Mouse (Mus musculus): ENCODE measurements at regions not wholly inside any gene's neighbourhood (a gene's known extent, or its start where the extent isn't known, plus 50 kb on each side); places are given as distances from the start of the nearest gene placed in this dataset.

- H3K79me2 ChIP-seq (ENCODE audit: control insufficient read depth, insufficient read depth, low read length, poor library complexity): no peaks in the 10 kb centered on the region
- no peaks in the 10 kb centered on the region for H3K36me3 ChIP-seq (ENCODE audit: control insufficient read depth in 1 of 2, insufficient read depth in 2 of 2, low read length in 2 of 2)
- no peaks in the 10 kb centered on the region for H3K4me1 ChIP-seq (ENCODE audit: control insufficient read depth in 1 of 2, insufficient read depth in 2 of 2, low read length in 2 of 2)
- no peak for TF ChIP-seq MAFK (IDR thresholded peaks at IDR 0.05; ENCODE audit: borderline replicate concordance, low read depth, low read length)
- no peak for TF ChIP-seq EP300 (IDR thresholded peaks at IDR 0.05; ENCODE audit: low read depth in 1 of 2, low read length in 2 of 2)
- no peak for TF ChIP-seq JUND (IDR thresholded peaks at IDR 0.05; ENCODE audit: low read depth, low read length)
- TF ChIP-seq MEF2A (IDR thresholded peaks at IDR 0.05; ENCODE audit: extremely low read depth, insufficient replicate concordance, low read depth, low read length, poor library complexity, severe bottlenecking): no peak
- TF ChIP-seq MYB (IDR thresholded peaks at IDR 0.05; ENCODE audit: low read depth, low read length): no peak
- TF ChIP-seq MYC (IDR thresholded peaks at IDR 0.05; ENCODE audit: low read depth, low read length): no peak
- no peak for TF ChIP-seq TAL1 (IDR thresholded peaks at IDR 0.05; ENCODE audit: low read length)
- TF ChIP-seq POLR2AphosphoS5 (IDR thresholded peaks at IDR 0.05; ENCODE audit: borderline replicate concordance, low read depth, low read length): no peak
- TF ChIP-seq NRF1 (IDR thresholded peaks at IDR 0.05; ENCODE audit: insufficient read depth, low read depth, low read length, poor library complexity, severe bottlenecking): no peak
- TF ChIP-seq CTCF (IDR thresholded peaks at IDR 0.05 in 2 of 3, conservative IDR thresholded peaks at IDR 0.05 in 1 of 3; ENCODE audit: control insufficient read depth in 1 of 3, insufficient read depth in 1 of 3, low read depth in 2 of 3, low read length in 3 of 3, poor library complexity in 1 of 3, severe bottlenecking in 1 of 3): no peak
- no peak for TF ChIP-seq RAD21 (IDR thresholded peaks at IDR 0.05; ENCODE audit: low read depth, low read length)
- TF ChIP-seq GABPA (IDR thresholded peaks at IDR 0.05; ENCODE audit: low read depth, low read length): no peak
- no peak for TF ChIP-seq ZNF384 (IDR thresholded peaks at IDR 0.05; ENCODE audit: low read depth, low read length)
- no peak for TF ChIP-seq USF1 (IDR thresholded peaks at IDR 0.05; ENCODE audit: low read depth, low read length)
- no peak for TF ChIP-seq E2F4 (IDR thresholded peaks at IDR 0.05; ENCODE audit: borderline replicate concordance, low read depth, low read length)
- no peak for TF ChIP-seq SMC3 (IDR thresholded peaks at IDR 0.05; ENCODE audit: low read depth, low read length)
- TF ChIP-seq TCF12 (IDR thresholded peaks at IDR 0.05; ENCODE audit: low read depth, low read length): no peak
- no peak for TF ChIP-seq BHLHE40 (IDR thresholded peaks at IDR 0.05; ENCODE audit: borderline replicate concordance, low read depth, low read length)
- no peak overlapping the region for H3K27ac ChIP-seq (ENCODE audit: control insufficient read depth, low read depth, low read length)
- no peak for DNase-seq (ENCODE audit: low read depth, low spot score)
- H3K9me3 ChIP-seq (replicated peaks; ENCODE audit: insufficient read depth, low read length): no peaks in the 10 kb centered on the region
- H3K4me3 ChIP-seq (ENCODE audit: control insufficient read depth in 1 of 2, insufficient read depth in 1 of 2, low read depth in 2 of 2, low read length in 2 of 2): no peak overlapping the region
- no peak overlapping the region for H3K9ac ChIP-seq (ENCODE audit: control insufficient read depth, low read depth, low read length, poor library complexity, severe bottlenecking)
- H3K27me3 ChIP-seq (ENCODE audit: control insufficient read depth in 1 of 2, insufficient read depth in 2 of 2, low read length in 2 of 2): no peaks in the 10 kb centered on the region; a peak in 1 of 4 replicates
Measured at GRCm38 (mm10) chr16:66145280-66145679, 330.2 kb downstream of the Vgll3 start.

DNA sequence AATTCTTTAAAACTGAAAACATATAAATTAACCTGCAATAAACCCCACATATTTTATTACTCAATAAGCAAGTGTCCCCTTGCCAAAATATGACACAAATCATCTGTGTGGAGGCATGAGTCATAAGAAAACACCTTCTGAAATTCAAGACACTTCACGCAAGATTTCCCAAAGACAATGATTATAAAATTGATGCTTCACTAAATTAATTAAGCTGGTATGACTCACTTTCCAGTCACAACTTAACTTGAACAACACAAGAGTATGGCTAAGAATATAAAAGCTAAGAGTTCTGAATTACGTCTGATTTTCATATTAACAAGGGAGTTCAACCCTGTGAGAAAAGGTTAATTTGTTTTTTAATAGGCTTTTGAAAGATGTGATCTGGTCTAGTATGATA, 353.2 kb downstream of the Vgll3 start:
- H3K36me3 ChIP-seq (ENCODE audit: control insufficient read depth in 1 of 2, insufficient read depth in 2 of 2, low read length in 2 of 2): no peaks in the 10 kb centered on the region
- H3K4me3 ChIP-seq (ENCODE audit: control insufficient read depth in 1 of 2, insufficient read depth in 1 of 2, low read depth in 2 of 2, low read length in 2 of 2): no peak overlapping the region
- no peaks in the 10 kb centered on the region for H3K4me1 ChIP-seq (ENCODE audit: control insufficient read depth in 1 of 2, insufficient read depth in 2 of 2, low read length in 2 of 2)
- H3K27ac ChIP-seq (ENCODE audit: control insufficient read depth, low read depth, low read length): no peak overlapping the region
- DNase-seq (ENCODE audit: low read depth, low spot score): no peak
- no peak for TF ChIP-seq MYC (IDR thresholded peaks at IDR 0.05; ENCODE audit: low read depth, low read length)
- TF ChIP-seq RAD21 (IDR thresholded peaks at IDR 0.05; ENCODE audit: low read depth, low read length): no peak
- no peak for TF ChIP-seq POLR2AphosphoS2 (IDR thresholded peaks at IDR 0.05; ENCODE audit: low read length)
- TF ChIP-seq JUND (IDR thresholded peaks at IDR 0.05; ENCODE audit: low read depth, low read length): no peak
- no peak for TF ChIP-seq MXI1 (IDR thresholded peaks at IDR 0.05; ENCODE audit: low read depth, low read length)
- no peak for TF ChIP-seq HCFC1 (IDR thresholded peaks at IDR 0.05; ENCODE audit: low read depth, low read length)
- TF ChIP-seq NELFE (IDR thresholded peaks at IDR 0.05; ENCODE audit: low read depth, low read length): no peak
- no peak for TF ChIP-seq SIN3A (IDR thresholded peaks at IDR 0.05; ENCODE audit: low read length)
- TF ChIP-seq BHLHE40 (IDR thresholded peaks at IDR 0.05; ENCODE audit: borderline replicate concordance, low read depth, low read length): no peak
- no peak for TF ChIP-seq MYB (IDR thresholded peaks at IDR 0.05; ENCODE audit: low read depth, low read length)
- no peak for TF ChIP-seq CTCF (IDR thresholded peaks at IDR 0.05 in 2 of 3, conservative IDR thresholded peaks at IDR 0.05 in 1 of 3; ENCODE audit: control insufficient read depth in 1 of 3, insufficient read depth in 1 of 3, low read depth in 2 of 3, low read length in 3 of 3, poor library complexity in 1 of 3, severe bottlenecking in 1 of 3)
- TF ChIP-seq ELF1 (IDR thresholded peaks at IDR 0.05; ENCODE audit: low read depth, low read length): no peak
- TF ChIP-seq ZNF384 (IDR thresholded peaks at IDR 0.05; ENCODE audit: low read depth, low read length): no peak
- TF ChIP-seq USF2 (IDR thresholded peaks at IDR 0.05; ENCODE audit: borderline replicate concordance in 1 of 2, insufficient read depth in 1 of 2, low read depth in 1 of 2, low read length in 2 of 2): no peak
- no peak for TF ChIP-seq TCF12 (IDR thresholded peaks at IDR 0.05; ENCODE audit: low read depth, low read length)
- no peaks in the 10 kb centered on the region for H3K79me2 ChIP-seq (ENCODE audit: control insufficient read depth, insufficient read depth, low read length, poor library complexity)
- no peaks in the 10 kb centered on the region for H3K9me3 ChIP-seq (replicated peaks; ENCODE audit: insufficient read depth, low read length)
- no peaks in the 10 kb centered on the region for H3K27me3 ChIP-seq (ENCODE audit: control insufficient read depth in 1 of 2, insufficient read depth in 2 of 2, low read length in 2 of 2)
- H3K9ac ChIP-seq (ENCODE audit: control insufficient read depth, low read depth, low read length, poor library complexity, severe bottlenecking): no peak overlapping the region

Measured in MEL (cell line).